Mouse (Mus musculus) spleen, adult 2 months (tissue): ENCODE results near the gene Rora. TPM values are rescaled to one million over a fixed set of nuclear protein-coding genes. Genes with fewer than 3 reads are reported as not detected.

Experiments
- DNase-seq, 2 experiments: peaks; one replicate each; pipeline versions ENCODE4 v3.0.0 to v3.0.0-alpha.2; 2012 to 2021; ENCODE audit warnings: low spot score in 2 of 2, low read depth in 1 of 2
- H3K27ac ChIP-seq: fragments of 200-500 bp; 2 replicates; pipeline ENCODE4 v1.5.1; 2012; ENCODE audit warnings: low read length, inconsistent platforms; ENCODE audit not compliant: insufficient read depth
- H3K27me3 ChIP-seq: fragments of 200-500 bp; 2 replicates; pipeline ENCODE4 v1.6.1; 2012; ENCODE audit warnings: mild to moderate bottlenecking, moderate library complexity, low read length, inconsistent platforms; ENCODE audit not compliant: control insufficient read depth, insufficient read depth
- H3K36me3 ChIP-seq: fragments of 200-500 bp; 2 replicates; pipeline ENCODE4 v1.6.1; 2012; ENCODE audit warnings: mild to moderate bottlenecking, low read length, inconsistent platforms; ENCODE audit not compliant: control insufficient read depth, insufficient read depth
- H3K4me1 ChIP-seq: fragments of 200-500 bp; 2 replicates; pipeline ENCODE4 v1.6.1; 2011; ENCODE audit warnings: inconsistent platforms; ENCODE audit not compliant: control insufficient read depth, insufficient read depth, insufficient read length
- H3K4me3 ChIP-seq: fragments of 200-500 bp; 2 replicates; pipeline ENCODE4 v1.5.1; 2011; ENCODE audit warnings: mild to moderate bottlenecking, inconsistent platforms; ENCODE audit not compliant: insufficient read depth, insufficient read length; ENCODE audit errors: extremely low read depth
- CTCF ChIP-seq: fragments of 200-500 bp; IDR thresholded peaks from 2 replicates; pipeline ENCODE4 v1.5.1; 2011; ENCODE audit warnings: mild to moderate bottlenecking, inconsistent platforms; ENCODE audit not compliant: insufficient read depth, insufficient read length, insufficient replicate concordance; ENCODE audit errors: extremely low read depth
- POLR2A ChIP-seq: fragments of 200-500 bp; IDR thresholded peaks from 2 replicates; pipeline ENCODE4 v1.6.1; 2011; ENCODE audit warnings: low read depth, low read length, inconsistent platforms
- WGBS: fragments of 180-500 bp; shearing (Covaris S2); methylation state at CpG from one replicate; pipeline ENCODE4 v1.1.7; 2018; 5-methylcytosine and 5-hydroxymethylcytosine counted together
- polyA plus RNA-seq: library from polyadenylated mRNA; depleted of rRNA; stranded (reverse); fragments of >200 nt; gene quantifications from 2 replicates; pipeline ENCODE4 v1.2.3, GENCODE M21; 2012; rRNA removed

Rora gene
- 1.7 and 2.3 TPM in 2 replicates for polyA plus RNA-seq

GRCm38 (mm10) chr9:68653211-68654038 lies at the start of gene Rora:
Rora (plus strand) TSS chr9:68653786.
- no peaks in the 10 kb centered on the region for H3K36me3 ChIP-seq
- WGBS = 2% methylated on average over 71 of the region's 72 CpGs
- no peaks in the 10 kb centered on the region for H3K4me1 ChIP-seq
- H3K4me3 ChIP-seq = peak within 1 kb of the TSS; percentile 36; the same call in 1 of the 2 replicates
- no peak within 1 kb of the TSS for H3K27ac ChIP-seq
- DNase-seq = no peak
- H3K27me3 ChIP-seq = peaks cover 11% of the 10 kb centered on the region
- no peak for TF ChIP-seq POLR2A
- TF ChIP-seq CTCF = no peak

GRCm38 (mm10) chr9:68614006-68614405 lies 39.6 kb upstream of the Rora start:
- Histone ChIP-seq H3K27ac (no peak overlapping the region), H3K36me3 (no peaks in the 10 kb centered on the region), H3K27me3 (no peaks in the 10 kb centered on the region), H3K4me3 (no peak overlapping the region), H3K4me1 (no peaks in the 10 kb centered on the region)
- 87% methylated on average over 9 of the region's 9 CpGs for WGBS
- no peak for TF ChIP-seq POLR2A
- no peak for DNase-seq

DNA sequence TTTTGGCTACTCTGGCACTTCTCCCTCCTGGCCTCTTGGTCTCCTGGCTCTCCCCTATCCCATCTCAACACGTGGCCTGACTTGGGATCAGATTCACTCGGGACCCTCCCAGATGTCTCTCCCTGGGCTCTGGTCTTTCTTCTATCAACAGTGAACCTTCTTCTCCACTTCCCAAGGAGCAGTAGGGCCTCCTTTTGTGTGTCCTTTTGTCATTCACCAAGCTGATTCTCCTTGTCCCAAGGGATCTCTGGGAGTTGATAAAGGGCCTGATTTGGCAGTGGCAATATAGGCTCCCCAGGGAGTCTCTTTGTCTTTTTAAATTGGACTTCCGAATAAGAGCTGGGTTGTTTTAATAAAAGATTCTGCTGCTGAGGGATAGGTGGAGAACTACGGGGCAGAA lies 36.5 kb upstream of the Rora start:
- no peak overlapping the region for H3K4me3 ChIP-seq
- H3K27ac ChIP-seq = no peak overlapping the region

DNA sequence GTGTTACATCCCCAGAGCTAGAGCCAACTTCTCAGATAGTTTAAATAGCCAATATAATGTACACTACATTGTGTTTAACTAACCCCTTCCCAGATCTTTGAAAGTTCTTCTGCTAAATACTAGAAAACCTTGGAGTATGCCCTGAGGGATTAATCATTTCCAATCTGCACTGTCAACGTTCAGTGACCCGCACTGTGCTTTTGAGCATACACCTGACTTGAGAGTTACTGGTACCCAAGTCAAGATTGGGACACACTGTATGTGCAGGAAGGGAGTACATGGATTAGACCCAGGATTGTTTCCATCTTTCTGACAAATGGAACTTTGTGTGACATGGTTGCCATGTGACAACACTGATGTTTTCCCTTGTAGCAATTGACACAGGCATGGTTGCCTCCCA lies 33.5 kb upstream of the Rora start:
- Histone ChIP-seq H3K4me3 (no peak overlapping the region), H3K4me1 (no peaks in the 10 kb centered on the region), H3K36me3 (no peaks in the 10 kb centered on the region), H3K27me3 (no peaks in the 10 kb centered on the region), H3K27ac (no peak overlapping the region)
- TF ChIP-seq POLR2A (no peak), CTCF (no peak)
- no peak for DNase-seq
- 90% methylated on average over 2 of the region's 2 CpGs for WGBS

More for the DNA sequence above, 36.5 kb upstream of the Rora start:
- no peak for DNase-seq
- TF ChIP-seq POLR2A (no peak), CTCF (no peak)
- H3K36me3 ChIP-seq = no peaks in the 10 kb centered on the region
- no peaks in the 10 kb centered on the region for H3K4me1 ChIP-seq
- H3K27me3 ChIP-seq = no peaks in the 10 kb centered on the region
- 59% methylated on average over 4 of the region's 4 CpGs for WGBS

DNA sequence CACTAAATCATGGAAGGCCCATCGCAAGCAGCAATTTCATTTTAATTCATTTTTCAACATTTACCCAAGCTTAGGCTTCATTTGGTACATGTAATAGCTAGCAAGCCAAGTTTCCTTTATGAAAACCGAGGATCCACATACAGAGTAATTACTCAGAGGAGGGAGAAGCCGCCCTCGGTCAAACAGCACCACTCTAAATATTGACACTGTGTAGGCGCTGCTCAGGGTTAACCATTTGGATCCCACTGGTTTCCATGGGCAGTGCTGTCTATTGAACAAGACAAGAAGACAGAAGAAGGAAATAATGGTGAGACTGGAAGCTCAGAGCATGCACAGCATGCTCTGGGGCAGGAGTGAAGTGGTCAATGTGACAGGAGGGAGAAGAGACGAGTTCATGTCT lies 33.1 kb upstream of the Rora start:
- Histone ChIP-seq H3K27ac (no peak overlapping the region), H3K36me3 (no peaks in the 10 kb centered on the region), H3K4me3 (no peak overlapping the region), H3K4me1 (no peaks in the 10 kb centered on the region), H3K27me3 (no peaks in the 10 kb centered on the region)
- DNase-seq = no peak
- WGBS = 86% methylated on average over 6 of the region's 6 CpGs
- TF ChIP-seq CTCF (no peak), POLR2A (no peak)

GRCm38 (mm10) chr9:68624981-68625380 lies 28.6 kb upstream of the Rora start:
- TF ChIP-seq CTCF (no peak), POLR2A (no peak)
- 83% methylated on average over 4 of the region's 4 CpGs for WGBS
- no peaks in the 10 kb centered on the region for H3K36me3 ChIP-seq
- no peak for DNase-seq
- no peak overlapping the region for H3K27ac ChIP-seq
- H3K4me3 ChIP-seq = no peak overlapping the region
- no peaks in the 10 kb centered on the region for H3K27me3 ChIP-seq
- no peaks in the 10 kb centered on the region for H3K4me1 ChIP-seq

DNA sequence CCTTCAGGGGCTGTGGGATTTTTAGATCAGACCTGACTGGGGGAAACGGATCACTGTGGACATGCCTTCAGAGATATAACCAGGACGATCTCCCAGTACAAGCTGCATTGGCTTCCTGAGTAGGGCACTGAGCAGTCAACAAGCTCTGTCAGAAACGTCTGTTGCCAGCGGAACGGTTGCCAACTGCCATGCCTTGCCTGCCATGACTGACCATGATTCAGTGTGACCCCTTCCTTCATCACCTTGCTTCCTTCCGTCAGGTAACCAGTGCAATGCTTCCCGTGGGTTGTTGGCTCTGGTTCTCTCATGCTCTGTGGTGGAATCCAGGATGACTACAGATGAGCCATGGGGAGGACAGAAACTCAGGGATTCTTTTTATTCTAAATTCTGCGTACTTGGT lies 16.3 kb upstream of the Rora start:
- H3K4me1 ChIP-seq = no peaks in the 10 kb centered on the region
- WGBS = 88% methylated on average over 8 of the region's 8 CpGs
- H3K27ac ChIP-seq = no peak overlapping the region
- TF ChIP-seq CTCF = no peak
- no peak for TF ChIP-seq POLR2A
- no peaks in the 10 kb centered on the region for H3K36me3 ChIP-seq
- DNase-seq = no peak
- H3K27me3 ChIP-seq = no peaks in the 10 kb centered on the region
- H3K4me3 ChIP-seq = no peak overlapping the region
